Mouse (Mus musculus) common myeloid progenitor, adult 5-6 weeks (primary cell): ENCODE results near the gene Trim7. TPM values are rescaled to one million over a fixed set of nuclear protein-coding genes. Genes with fewer than 3 reads are reported as not detected.

Experiments used
- ATAC-seq: replicated peaks from 2 replicates; pipeline ENCODE4 v1.8.0; 2016; ENCODE audit warnings: low read depth, mild to moderate bottlenecking, moderate TSS enrichment, inconsistent platforms; ENCODE audit not compliant: poor library complexity, severe bottlenecking
- total RNA-seq: library from RNA; stranded (forward); fragments of 200-1000, 187-1606 nt; gene quantifications from 2 replicates; pipeline ENCODE4 v1.2.3, GENCODE M21; 2017

Trim7 gene
- total RNA-seq, 1 experiment from 2014 or later = 0.78 TPM

DNA sequence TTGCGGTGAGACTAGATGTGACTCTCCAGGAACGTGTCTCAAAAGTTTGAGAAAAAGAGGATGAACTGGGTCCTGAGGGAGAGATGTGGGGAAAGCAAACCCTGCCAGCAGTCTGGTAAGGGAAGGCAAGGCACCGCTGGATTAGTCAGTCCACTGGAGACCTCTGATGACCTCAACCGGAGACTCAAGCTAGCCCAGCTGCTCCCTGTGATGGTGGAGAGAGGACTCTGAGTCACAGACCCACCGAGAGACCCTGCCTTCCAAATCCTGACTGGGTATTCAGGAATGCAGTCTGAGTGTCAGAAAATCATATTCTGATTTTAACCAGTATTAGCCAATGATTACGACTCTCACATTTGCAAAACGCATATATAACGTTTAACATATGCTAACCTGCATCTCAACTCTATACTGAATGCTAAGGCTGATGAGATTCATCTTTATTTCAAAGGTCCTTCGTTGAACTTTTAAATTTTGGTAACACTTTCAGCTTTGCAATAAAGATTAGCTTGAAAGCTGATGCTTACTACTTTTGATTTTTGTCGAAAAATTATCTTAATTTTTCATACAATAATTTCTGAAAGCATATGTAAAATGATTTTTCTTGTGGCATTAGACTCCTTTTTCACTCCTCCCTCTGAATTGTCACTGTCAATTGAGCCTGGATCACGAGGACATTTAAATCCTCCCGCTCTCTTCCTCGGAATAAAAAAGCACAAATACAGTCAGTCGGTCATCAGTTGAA lies 3.0 kb upstream of the Trim7 start:
- no peak for ATAC-seq

DNA sequence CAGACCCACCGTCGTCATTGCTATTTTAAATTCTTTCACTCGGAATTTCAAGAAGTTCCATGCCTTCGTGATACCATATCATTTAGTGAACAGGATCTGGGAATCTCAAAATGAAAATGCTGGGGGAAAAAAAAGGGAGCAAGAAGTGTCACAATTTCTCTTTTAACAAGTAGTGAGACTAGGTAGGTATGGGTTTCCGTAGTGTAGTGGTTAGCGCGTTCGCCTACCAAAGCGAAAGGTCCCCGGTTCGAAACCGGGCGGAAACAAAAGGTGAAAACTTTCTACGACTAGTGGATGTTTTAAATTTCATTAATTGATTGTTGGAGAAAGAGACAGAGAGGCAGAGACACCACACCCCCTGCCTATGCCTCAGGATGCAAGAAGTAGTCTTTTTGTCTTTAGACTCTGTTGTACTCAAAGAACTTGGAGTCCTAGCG lies 2.4 kb upstream of the Trim7 start:
- peak; percentile 57 for ATAC-seq

DNA sequence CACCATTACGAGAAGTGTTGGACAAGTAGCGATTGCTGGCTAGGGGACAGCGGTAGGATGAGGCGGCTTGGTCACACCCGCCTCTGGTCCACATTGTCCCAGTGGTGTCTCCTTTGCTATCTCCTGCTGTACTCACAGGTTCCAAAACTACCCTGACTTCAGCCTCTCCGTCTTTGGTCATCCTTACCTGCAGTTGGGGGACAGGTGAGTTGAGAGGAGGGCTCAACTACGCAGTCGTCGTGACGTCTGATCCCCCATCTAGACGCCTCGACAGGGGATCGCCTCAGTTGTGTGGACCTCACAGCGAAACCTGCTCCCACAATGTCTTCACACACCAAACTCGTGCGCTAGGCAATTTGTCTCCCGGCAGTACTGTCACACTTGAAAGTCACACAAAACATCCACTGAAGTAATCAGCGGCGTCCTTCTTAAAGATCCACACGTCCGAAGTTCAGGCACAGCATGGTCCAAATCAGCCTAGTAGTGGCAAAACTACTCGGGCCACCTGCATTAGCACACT lies 1.6 kb upstream of the Trim7 start:
- ATAC-seq = 0 out of 2 replicates have a peak, but pooled peaks have one; percentile 3

DNA sequence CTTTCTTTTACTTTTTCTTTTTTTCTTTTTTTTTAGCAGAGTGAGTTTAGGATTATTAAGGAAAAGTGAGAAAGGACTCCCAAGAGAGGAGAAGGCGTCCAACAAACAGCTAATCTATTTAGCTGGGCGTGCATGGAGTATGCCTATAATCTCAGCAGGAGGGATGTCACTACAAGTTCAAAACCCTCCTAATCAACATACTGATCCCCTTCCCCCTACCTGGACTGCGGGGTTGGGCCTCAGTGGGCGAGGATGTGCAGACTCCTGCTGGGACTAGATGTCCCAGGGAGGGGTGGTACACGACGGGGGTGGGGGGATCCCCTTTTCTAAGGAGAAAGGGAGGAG lies 784 bp downstream of the Trim7 start:
- ATAC-seq = no peak

DNA sequence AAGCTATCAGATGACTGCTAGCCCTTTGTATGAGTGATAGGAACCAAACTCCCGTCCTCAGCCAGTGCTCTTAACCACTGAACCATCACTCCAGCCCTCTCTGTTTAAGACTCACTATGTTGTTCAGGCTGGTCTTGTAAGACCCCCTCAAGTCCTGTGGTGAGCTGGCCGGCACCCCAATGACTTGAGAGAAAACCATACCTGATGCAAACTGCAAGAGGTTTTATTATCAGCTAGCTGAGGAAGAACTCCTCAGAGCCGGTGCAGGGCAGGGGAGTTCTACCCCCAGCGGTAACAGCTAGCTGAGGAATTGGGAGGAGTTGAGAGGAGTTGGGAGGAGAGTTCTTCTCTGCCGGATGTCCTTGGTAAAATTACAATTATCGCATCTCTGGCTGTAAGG lies 2.0 kb downstream of the Trim7 start:
- no peak for ATAC-seq

DNA sequence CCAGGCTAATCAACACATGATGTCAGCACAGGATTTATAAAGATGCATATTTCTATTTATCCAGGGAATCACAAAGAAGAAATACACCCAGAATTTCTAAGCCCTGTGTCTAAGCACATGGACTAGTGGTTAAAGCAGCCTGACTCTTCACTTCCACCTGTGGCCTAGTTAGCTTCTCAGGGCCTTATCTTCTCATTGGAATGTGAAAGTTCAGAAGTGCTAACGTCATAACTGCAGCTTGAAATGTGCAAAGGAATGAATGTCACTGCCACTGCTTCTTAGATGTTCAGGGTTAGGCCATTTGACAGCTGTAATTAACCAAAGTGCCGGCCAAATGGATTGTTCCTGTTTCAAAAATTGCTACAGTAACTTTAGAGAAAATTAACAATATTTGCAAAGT lies 4.3 kb downstream of the Trim7 start:
- no peak for ATAC-seq

DNA sequence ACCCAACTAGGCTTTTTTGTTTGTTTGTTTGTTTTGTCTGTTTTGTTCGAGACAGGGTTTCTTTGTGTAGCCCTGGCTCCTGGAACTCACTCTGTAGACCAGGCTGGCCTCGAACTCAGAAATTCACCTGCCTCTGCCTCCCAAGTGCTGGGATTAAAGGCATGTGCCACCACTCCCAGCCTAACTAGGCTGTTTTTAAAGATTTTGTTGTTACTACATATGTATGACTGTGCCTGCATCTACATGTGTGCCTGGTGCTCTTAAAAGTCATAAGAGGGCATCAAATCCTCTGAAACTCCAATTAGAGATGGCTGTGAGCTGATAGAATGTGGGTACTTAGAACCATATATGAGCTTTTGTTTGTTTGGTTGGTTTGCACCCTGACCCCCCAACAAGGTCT lies 5.3 kb downstream of the Trim7 start:
- ATAC-seq = no peak

DNA sequence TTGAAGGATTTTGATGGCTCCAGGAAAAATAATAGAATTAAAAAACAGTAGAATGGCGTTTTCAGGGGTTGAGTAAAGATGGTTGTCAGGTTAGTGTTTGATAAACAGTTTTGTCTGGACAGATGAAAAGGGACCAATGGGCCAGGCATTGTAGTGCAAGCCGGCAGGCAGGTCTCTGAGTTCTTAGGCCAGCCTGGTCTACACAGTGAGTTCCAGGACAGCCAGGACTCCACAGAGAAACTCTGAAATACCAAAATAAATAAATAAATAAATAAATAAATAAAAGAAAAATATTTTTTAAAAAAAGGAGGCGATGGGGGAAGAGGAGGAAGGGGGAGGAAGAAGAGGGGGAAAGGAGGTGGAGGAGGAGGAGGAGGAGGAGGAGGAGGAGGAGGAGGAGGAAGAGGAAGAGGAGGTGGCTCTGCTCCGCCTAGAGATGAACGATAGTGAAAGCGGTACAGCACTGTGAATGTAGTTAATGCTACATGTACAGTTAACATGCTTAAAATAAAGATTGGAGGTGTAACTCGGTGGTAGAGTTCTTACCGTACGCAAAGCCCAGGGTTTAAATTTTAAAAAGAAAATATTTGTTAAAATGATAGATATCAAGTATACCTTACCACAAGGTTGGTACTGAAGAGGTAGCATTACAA lies 7.3 kb downstream of the Trim7 start:
- ATAC-seq = no peak

DNA sequence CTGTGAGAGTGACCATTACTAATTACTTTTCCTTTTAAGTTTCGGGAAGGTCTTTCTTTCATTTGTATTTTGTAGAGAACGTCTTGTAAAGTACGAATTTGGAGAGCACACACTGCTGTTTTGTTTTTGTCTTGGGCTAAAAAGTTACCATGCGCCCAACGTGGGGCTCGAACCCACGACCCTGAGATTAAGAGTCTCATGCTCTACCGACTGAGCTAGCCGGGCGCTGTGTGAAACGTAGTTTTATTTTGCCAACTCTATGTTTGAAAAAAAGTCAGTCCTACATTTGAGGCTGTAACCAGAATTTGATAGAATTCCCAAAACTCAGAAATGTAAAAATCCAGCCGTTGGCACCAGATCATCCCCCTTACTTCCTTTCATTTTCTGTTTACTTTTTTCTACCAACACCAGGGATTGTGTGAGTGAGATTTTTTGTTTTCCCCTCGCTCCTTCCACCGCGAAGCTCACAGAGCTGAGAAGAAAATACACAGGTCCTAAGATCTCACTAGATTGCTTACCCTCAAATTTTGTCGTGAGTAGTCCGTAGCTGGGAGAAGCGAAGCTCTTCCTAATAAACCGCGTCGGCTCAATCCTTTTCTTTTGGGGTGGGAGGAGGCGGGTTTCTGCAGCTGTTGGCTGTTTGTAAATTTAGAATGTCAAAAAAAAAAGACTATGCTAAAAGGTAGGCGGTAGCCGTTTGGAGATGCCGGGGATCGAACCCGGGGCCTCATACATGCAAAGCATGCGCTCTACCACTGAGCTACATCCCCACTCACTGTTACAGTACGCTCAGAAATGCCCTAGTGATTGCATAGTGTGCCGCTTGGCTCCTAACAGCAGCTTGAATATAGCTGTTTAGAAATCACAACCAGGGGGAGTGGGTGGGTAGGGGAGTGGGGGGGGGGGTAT lies 8.0 kb downstream of the Trim7 start:
- ATAC-seq = peak; percentile 58

DNA sequence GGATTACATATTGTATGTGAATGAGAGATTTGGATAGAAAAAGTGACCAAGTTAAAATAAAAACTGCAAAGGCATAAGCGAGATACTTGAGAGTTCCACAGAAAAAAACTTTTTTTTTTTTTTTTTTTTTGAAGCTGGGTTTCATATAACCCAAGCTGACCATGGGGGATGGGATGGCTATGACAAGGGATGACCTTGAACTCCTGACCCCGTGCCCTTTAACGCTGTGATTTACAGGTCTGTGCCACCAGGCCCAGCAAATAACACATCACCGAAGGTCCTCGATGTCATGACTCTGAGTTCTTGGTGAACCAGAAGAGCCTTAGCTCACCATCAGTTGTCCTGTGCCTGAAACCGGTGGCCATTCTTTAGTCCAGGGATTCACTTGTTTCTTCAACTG lies 10.0 kb downstream of the Trim7 start:
- ATAC-seq = no peak

DNA sequence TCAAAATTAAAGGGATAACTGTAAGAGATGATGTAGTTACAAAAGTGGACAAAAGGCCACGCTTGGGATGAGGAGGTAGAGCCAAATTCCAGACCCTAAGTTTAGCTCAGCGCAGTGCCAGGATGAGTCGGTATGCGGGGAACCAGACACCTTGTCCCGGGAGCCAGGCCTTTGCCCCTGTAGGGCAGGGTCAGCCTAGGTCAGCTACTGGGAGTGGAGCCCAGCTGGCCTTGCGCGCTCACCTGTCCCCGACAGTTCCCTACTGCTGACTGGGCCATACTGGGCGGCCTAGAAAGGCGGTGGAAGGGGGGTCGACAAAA lies 11.0 kb downstream of the Trim7 start:
- no peak for ATAC-seq

DNA sequence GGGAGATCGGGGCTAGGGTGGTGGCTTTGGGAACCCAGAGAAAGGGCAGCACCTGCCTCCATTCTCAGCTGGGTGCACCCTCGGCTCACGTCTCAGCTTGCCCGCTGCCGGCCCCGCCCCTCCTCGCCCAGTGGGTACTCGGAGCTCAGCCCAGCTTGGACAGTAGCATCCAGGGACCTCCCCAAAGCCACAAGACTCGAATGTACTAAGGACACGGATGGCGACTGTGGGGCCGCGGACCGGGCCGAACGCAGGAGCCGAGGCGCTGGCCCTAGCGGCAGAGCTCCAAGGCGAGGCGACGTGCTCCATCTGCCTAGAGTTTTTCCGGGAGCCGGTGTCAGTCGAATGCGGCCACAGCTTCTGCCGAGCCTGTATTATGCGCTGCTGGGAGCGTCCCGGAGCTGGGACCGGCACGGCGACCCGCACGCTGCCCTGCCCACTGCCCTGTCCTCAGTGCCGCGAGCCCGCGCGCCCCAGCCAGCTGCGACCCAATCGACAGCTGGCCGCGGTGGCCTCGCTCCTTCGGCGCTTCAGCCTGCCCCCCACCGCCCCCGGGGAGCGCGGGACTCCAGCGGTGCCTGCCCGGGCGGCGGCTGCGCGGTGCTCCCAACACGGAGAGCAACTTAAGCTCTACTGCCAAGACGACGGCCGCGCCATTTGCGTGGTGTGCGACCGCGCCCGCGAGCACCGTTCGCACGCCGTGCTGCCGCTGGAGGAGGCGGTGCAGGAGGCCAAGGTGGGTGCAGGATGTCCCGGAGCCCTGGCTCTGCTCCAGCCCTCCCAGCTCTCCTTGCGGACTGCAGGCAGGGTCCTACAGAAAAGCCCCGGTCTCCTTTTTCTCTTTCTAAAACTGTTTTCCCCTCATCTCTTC lies 11.6 kb downstream of the Trim7 start:
- peak; percentile 15; the same call in 1 of the 2 replicates for ATAC-seq

DNA sequence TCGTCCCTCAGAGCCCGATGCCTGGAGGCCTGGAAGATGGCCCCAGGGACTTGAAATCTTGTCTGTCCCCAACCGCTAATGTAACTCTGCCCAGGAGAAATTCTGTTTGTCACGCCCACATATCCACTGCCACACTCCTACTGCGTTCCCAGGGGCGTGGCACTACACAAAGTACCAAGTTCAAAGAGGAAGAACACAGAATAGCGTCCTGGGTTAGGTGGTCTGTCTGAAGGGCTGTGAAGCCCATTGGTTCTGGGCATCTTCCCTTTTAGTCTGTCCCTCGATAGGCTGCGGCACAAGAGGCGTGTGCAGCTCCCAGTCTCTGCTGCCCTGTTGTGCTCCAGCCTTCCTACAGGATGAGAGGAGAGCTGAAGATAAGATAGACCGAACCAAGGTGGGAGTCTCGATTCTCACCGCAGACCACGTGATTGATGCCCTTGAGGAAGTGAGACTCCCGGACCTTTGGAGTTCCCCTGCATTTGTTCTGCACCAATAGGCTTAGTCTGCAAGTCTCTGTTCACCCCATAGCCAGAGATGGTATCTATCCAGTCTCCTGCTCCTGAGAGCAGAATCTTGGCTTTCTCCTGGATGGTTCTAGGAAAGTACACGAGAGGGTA lies 12.3 kb downstream of the Trim7 start:
- ATAC-seq = peak; percentile 73

DNA sequence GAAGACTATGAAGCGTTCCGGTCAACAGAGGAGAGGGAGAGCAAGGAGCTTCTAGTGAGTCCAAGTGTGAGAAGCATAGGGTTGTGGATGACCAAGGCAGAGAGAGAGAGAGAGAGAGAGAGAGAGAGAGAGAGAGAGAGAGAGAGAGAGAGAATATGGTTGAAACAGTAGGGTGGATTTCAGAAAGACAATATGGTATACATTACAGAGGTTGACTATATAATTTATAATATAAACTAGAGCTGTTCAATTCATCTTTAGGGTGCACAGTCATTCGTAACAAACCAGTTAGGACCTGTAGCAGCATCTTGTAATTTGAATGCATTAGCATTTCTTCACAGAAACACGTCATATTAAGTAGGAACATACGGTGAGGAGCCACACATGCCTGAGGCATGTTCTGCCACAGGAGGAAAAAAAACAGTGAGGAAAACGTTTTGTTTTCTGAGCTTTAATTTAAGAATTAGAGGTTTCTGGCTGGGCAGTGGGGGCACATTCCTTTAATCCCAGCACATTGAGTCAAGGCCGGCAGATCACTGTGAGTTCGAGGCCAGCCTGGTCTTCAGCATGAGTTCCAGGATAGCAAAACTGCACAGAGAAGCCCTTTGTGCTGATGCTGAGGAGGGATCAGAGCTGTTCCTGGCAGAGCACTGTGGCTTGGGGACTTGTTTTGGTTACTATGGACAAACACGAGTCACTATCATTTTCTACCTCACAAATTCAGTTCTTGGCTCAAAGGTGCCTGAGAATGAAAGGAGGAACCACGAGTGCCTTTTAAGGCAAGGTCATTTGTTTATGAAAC lies 13.1 kb downstream of the Trim7 start:
- no peak for ATAC-seq

DNA sequence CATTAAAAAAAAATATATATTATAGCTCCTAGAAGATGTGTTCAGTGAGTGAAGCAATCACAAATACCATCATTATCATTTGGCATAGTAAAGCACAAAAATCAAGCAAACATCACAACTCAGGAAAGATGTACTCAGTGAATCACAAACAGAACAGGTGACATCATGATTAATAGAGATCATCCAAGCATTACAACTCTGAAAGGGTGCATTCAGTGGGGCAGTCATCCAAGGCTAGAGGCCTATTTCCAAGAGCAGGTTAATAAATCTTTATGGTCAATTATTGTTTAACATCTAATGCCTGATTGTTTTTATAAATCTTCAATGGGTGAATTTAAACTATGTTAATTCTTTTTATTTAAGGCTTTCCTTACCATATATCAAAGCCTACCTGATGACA lies 14.9 kb downstream of the Trim7 start:
- ATAC-seq = no peak

DNA sequence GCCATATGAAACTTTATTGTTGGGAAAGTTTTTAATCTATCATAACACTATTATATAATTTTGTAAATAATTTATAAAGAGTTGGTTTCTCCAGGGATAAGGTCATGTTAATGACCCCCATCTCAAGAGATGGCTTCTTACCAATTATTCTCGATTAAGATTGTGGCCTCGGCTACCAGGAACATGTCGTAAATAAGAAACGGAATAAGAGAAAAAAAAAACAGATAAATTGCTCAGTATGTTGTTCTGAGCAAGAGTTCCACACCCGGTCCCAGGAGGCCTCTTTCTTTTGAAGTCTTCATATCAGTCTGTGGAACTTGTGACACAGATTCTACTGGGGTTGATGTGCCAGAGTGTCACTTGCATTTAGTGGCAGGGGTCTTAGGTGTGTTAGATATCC lies 15.3 kb downstream of the Trim7 start:
- no peak for ATAC-seq

DNA sequence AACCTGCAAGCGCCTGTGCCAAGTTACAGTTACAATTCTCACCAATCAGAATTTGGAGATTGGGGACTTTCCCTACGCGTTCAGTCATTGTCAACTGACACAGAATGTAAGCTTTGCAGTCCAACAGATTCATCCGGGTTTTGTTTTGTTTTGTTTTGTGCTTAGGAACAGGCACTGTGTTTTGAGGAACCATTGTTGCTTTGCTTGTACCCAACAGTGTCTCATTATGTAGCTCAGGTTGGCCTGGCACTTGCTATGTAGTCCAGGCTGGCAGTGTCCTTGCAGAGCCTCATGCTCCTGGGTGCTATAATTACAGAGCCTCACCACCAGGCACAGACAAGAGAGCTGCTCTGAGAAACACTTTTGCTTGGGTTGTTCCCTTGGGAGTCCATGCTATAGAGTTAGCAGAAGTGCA lies 16.4 kb downstream of the Trim7 start:
- ATAC-seq = no peak

DNA sequence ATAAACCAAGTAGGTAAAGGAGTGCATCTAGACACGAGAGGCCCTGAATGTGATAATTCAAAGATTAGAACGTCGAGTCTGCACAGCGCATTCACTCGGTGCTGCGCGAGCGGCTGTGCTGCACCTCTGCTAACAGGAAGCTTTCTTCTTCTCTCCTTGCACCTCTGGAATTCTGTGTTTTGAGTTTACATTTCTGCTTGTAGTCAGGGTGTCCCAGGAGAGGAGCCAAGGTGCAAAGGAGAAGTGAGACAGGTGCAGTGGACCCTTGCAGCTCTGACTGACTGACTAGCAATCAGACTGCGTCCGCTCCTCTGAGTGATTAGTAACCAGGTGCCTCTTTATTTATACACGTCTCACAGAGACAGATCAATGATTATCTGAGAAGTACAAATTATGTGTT lies 17.3 kb downstream of the Trim7 start:
- ATAC-seq = no peak

DNA sequence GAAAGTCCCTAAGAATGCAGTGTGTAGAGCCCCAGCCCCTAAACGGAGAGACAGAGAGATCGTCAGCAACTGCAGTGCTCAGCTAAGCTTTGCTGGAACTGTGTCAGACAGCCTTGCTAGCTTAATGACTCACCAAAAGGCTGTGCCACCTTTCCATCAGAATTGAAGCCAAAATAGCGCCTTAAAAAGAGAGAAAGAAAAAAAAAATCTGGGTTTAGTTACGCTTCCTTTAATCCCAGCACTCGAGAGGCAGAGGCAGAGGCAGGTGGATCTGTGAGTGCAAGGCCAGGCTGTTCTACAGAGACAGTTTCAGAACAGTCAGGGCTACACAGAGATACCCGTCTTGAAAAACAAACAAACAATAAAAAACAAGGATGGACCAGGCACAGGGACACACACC lies 18.4 kb downstream of the Trim7 start:
- ATAC-seq = no peak
